Mouse (Mus musculus): ENCODE results near the gene Shisal2b.

- TF ChIP-seq CTCF (IDR thresholded peaks at IDR 0.05; ENCODE audit: low read depth, low read length) = no peak
- TF ChIP-seq POLR2AphosphoS5 (IDR thresholded peaks at IDR 0.05; ENCODE audit: insufficient replicate concordance, low read depth, low read length) = no peak
- no peak for TF ChIP-seq GATA1 (IDR thresholded peaks at IDR 0.05; ENCODE audit: borderline replicate concordance, low read length)
These were observed 30.9 kb downstream of the Shisal2b start for GRCm38 (mm10) chr13:104832811-104833210.
